Mouse (Mus musculus): ENCODE measurements around the gene Gm45261. TPM values are rescaled to one million over a fixed set of nuclear protein-coding genes. Genes with fewer than 3 reads are reported as not detected.

Gene Gm45261
- not detected for polyA plus RNA-seq (2014; fragmentation: Illumina TruSeq; extraction: RNeasy Lipid Tissue Mini Kit (QIAGEN cat#74804); ENCODE audit: low read depth, low replicate concordance)

GRCm38 (mm10) chr1:80461348-80461747 lies at the start of gene Gm45261:
Gm45261 (minus strand) TSS chr1:80461448.

Other genes with a start within 250 kb of the Gm45261 start
- 0.76 TPM for gene Fam124b, start 243.0 kb downstream of the Gm45261 start, polyA plus RNA-seq (2014; fragmentation: Illumina TruSeq; extraction: RNeasy Lipid Tissue Mini Kit (QIAGEN cat#74804); ENCODE audit: low read depth, low replicate concordance)
- 91.3 TPM for gene Cul3, start 121.0 kb downstream of the Gm45261 start, polyA plus RNA-seq (2014; fragmentation: Illumina TruSeq; extraction: RNeasy Lipid Tissue Mini Kit (QIAGEN cat#74804); ENCODE audit: low read depth, low replicate concordance)

Measured in adipose tissue, adult 10 weeks (tissue).